Mouse (Mus musculus): ENCODE data around the gene Wdr66. TPM values are rescaled to one million over a fixed set of nuclear protein-coding genes. Genes with fewer than 3 reads are reported as not detected.

Gene Wdr66
- polyA plus RNA-seq, 1 experiment from 2014 or later, result 3.1 TPM

DNA sequence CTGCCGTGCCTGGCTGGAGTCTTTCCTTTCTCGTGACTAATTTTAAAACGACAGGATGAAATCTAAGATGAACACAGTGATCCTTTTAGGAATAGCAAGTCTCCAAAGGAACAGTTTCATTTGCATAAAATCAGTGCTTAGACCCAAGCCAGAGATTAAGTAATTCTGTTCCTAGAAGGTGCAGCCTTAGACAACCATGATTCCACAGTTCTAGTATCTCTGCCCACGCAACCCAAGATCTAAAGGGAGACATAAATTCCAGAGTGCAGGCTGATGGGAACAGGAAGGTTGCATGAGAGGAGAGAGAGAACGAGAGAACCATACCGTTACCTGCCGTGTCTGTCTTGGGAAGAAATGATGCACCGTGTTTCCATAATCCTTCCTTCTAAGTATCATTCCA, 8.8 kb downstream of the Wdr66 start:
- Histone ChIP-seq H3K4me2 (ENCODE audit: low read depth, low read length) (no peak overlapping the region), H3K27ac (ENCODE audit: low read length) (no peak overlapping the region), H3K36me3 (ENCODE audit: control insufficient read depth, insufficient read depth) (no peaks in the 10 kb centered on the region), H3K4me1 (ENCODE audit: control insufficient read depth, insufficient read depth, low read length) (peaks cover 3% of the 10 kb centered on the region; the same call in 1 of the 2 replicates), H3K9me3 (replicated peaks; ENCODE audit: control insufficient read depth, low read length) (no peaks in the 10 kb centered on the region), H3K9ac (ENCODE audit: low read length) (no peak overlapping the region), H3K4me3 (ENCODE audit: low read length) (no peak overlapping the region), H3K27me3 (ENCODE audit: control insufficient read depth, insufficient read depth, low read length) (no peaks in the 10 kb centered on the region)
- WGBS, result 82% methylated on average over 8 of the region's 8 CpGs
- no peak for ATAC-seq (replicated peaks; ENCODE audit: extremely low read depth, insufficient read depth, low FRiP score)

DNA sequence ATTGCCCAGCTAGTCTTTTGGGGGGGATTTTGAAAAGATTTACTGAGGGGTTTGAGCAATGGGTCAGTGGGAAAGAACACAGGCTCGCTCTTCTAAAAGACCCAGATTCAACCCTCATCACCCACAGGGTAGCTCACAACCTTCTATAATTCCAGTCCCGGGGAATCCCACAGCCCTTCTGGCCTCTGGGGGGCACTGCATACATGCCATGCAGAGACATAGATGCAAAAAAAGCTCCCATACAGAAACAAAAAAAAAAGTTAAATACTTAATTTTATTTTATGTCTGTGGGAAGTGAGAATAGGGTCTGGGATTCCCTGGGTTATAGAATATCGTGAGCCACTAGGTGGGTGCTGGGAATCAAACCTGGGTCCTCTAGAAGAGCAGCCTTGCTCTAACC, 15.0 kb downstream of the Wdr66 start:
- Histone ChIP-seq H3K9ac (ENCODE audit: low read length) (no peak overlapping the region), H3K36me3 (ENCODE audit: control insufficient read depth, insufficient read depth) (no peaks in the 10 kb centered on the region), H3K27me3 (ENCODE audit: control insufficient read depth, insufficient read depth, low read length) (no peaks in the 10 kb centered on the region), H3K4me3 (ENCODE audit: low read length) (no peak overlapping the region), H3K9me3 (replicated peaks; ENCODE audit: control insufficient read depth, low read length) (peaks cover 2% of the 10 kb centered on the region; the same call in 1 of the 2 replicates), H3K4me2 (ENCODE audit: low read depth, low read length) (no peak overlapping the region), H3K4me1 (ENCODE audit: control insufficient read depth, insufficient read depth, low read length) (no peaks in the 10 kb centered on the region), H3K27ac (ENCODE audit: low read length) (no peak overlapping the region)
- no peak for ATAC-seq (replicated peaks; ENCODE audit: extremely low read depth, insufficient read depth, low FRiP score)
- 80% methylated on average over 3 of the region's 3 CpGs for WGBS

DNA sequence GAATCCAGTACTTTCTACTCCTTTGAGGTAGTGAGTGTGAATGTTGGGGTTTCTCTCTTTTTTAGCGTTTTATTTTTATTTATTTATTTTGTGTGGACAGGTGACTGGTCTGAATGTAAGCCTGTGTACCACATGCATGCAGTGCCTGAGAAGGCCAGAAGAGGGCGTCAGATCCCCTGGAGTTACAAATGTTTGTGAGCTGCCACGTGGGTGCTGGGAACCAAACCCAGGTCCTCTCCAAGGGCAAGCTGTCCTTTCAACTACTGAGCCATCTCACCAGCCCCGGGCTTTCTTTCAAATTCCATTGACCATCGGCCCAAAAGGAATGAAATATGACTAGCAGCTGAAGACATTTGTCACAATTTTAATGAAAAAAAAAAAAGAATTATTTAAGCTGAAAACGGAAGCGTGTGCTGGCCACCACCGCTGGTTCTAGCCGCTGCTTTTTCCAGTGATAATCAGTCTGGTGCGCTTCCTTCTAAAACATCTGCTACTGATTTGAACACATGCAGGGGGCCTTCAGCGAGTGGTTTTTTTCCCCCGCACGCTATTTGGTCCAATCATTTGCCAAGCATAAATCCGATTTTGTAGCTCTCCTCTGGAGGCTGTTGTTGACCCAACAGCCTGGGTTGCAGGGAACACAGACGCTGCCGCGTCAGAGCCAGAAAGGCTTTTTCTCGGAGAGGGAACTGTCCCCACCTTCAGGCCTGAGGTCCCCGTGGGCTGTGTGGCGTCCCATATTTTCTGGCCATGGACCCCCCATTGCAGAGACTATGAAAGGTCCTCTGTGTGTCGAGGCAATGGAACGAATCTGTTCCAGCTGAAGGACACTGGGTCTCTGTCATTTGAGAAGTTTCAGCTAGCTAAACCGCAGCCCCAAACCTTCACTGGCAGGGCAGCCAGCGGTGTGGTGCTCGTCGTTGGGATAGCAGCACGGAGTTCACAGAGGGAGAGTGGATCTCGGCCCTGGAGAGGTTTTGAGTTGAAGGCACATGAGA, 16.9 kb downstream of the Wdr66 start:
- H3K36me3 ChIP-seq (ENCODE audit: control insufficient read depth, insufficient read depth), result no peaks in the 10 kb centered on the region
- H3K4me1 ChIP-seq (ENCODE audit: control insufficient read depth, insufficient read depth, low read length), result no peaks in the 10 kb centered on the region
- no peak overlapping the region for H3K4me2 ChIP-seq (ENCODE audit: low read depth, low read length)
- ATAC-seq (replicated peaks; ENCODE audit: extremely low read depth, insufficient read depth, low FRiP score), result no peak
- H3K27me3 ChIP-seq (ENCODE audit: control insufficient read depth, insufficient read depth, low read length), result no peaks in the 10 kb centered on the region
- H3K9me3 ChIP-seq (replicated peaks; ENCODE audit: control insufficient read depth, low read length), result peaks cover 2% of the 10 kb centered on the region; the same call in 1 of the 2 replicates
- no peak overlapping the region for H3K4me3 ChIP-seq (ENCODE audit: low read length)
- WGBS, result 83% methylated on average over 28 of the region's 28 CpGs
- H3K9ac ChIP-seq (ENCODE audit: low read length), result no peak overlapping the region
- H3K27ac ChIP-seq (ENCODE audit: low read length), result no peak overlapping the region

DNA sequence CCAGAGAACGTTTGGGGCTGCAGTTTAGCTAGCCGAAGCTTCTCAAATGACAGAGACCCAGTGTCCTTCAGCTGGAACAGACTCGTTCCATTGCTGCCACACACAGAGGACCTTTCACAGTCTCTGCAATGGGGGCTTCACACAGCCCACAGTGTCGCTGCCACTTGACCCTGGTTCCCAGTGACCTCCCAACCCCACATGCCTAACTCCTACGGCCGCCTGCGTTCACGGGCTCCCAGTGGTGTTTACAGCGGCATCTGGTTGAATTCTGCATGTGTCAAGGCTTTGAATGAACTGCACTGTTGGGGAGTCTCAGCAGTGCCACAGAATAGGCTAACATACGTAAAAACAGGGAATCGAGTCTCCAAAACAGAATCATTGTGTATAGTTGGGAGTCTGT, 19.0 kb downstream of the Wdr66 start:
- Histone ChIP-seq H3K4me3 (ENCODE audit: low read length) (no peak overlapping the region), H3K4me1 (ENCODE audit: control insufficient read depth, insufficient read depth, low read length) (no peaks in the 10 kb centered on the region), H3K27me3 (ENCODE audit: control insufficient read depth, insufficient read depth, low read length) (no peaks in the 10 kb centered on the region), H3K27ac (ENCODE audit: low read length) (no peak overlapping the region), H3K9ac (ENCODE audit: low read length) (no peak overlapping the region), H3K9me3 (replicated peaks; ENCODE audit: control insufficient read depth, low read length) (peaks cover 2% of the 10 kb centered on the region; the same call in 1 of the 2 replicates), H3K4me2 (ENCODE audit: low read depth, low read length) (no peak overlapping the region), H3K36me3 (ENCODE audit: control insufficient read depth, insufficient read depth) (no peaks in the 10 kb centered on the region)
- WGBS, result 73% methylated on average over 11 of the region's 11 CpGs
- ATAC-seq (replicated peaks; ENCODE audit: extremely low read depth, insufficient read depth, low FRiP score), result no peak

DNA sequence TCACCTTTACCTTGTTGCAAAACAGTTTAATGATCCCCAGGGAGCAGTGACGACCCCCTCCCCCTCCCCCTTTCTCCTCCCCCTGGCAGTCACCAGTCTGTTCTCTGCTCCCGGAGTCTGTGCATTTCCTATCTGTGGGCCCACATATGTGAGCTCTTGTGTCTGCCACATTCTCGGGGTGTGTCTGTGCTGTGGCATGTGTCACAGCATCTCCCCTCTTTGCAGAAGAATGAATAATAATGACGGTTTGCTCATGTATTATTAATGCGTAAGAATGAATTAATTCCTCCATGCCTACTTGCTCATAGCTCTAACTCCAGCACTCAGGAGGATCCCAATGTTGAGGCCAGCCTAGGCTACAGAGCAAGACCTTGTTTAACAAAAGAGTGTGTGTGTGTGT, 21.0 kb downstream of the Wdr66 start:
- Histone ChIP-seq H3K9me3 (replicated peaks; ENCODE audit: control insufficient read depth, low read length) (peaks cover 2% of the 10 kb centered on the region; the same call in 1 of the 2 replicates), H3K4me3 (ENCODE audit: low read length) (no peak overlapping the region), H3K27ac (ENCODE audit: low read length) (no peak overlapping the region), H3K4me2 (ENCODE audit: low read depth, low read length) (no peak overlapping the region), H3K27me3 (ENCODE audit: control insufficient read depth, insufficient read depth, low read length) (no peaks in the 10 kb centered on the region), H3K9ac (ENCODE audit: low read length) (no peak overlapping the region), H3K4me1 (ENCODE audit: control insufficient read depth, insufficient read depth, low read length) (peaks cover 6% of the 10 kb centered on the region), H3K36me3 (ENCODE audit: control insufficient read depth, insufficient read depth) (no peaks in the 10 kb centered on the region)
- WGBS, result 76% methylated on average over 5 of the region's 5 CpGs
- no peak for ATAC-seq (replicated peaks; ENCODE audit: extremely low read depth, insufficient read depth, low FRiP score)

DNA sequence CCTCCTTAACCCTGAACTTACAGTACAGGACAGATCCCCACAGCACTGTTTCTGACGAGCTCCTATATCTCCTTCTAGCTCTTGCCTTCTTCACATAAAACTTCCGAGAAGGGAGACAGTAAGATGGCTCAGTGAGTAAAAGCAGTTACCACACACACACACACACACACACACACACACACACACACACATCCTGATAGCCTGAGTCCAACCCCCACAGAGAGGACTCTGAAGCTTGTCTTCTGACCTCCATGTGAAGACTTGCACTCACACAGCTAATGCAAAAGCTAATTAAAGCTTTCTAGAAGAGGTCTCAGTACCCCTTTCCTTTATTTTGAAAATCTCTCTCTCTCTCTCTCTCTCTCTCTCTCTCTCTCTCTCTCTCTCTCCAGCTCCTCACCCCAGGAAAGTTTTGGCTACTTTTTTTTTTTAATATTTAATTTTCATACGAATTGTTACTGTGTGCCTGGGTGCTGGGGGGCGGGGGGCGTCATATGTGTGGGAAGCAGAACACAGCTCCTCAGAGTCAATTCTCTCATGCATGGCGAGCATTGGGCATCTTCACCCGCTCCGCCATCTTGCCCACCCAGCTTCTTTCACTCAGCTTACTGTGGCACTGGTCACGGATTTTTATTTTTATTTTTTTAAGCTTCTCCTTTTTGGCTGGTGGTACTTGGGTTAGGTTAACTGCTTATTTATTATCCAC, 24.9 kb downstream of the Wdr66 start:
- Histone ChIP-seq H3K4me1 (ENCODE audit: control insufficient read depth, insufficient read depth, low read length) (peaks cover 10% of the 10 kb centered on the region), H3K27me3 (ENCODE audit: control insufficient read depth, insufficient read depth, low read length) (no peaks in the 10 kb centered on the region), H3K4me3 (ENCODE audit: low read length) (no peak overlapping the region), H3K9me3 (replicated peaks; ENCODE audit: control insufficient read depth, low read length) (no peaks in the 10 kb centered on the region), H3K9ac (ENCODE audit: low read length) (no peak overlapping the region), H3K36me3 (ENCODE audit: control insufficient read depth, insufficient read depth) (no peaks in the 10 kb centered on the region), H3K27ac (ENCODE audit: low read length) (no peak overlapping the region; the same call in 1 of the 2 replicates), H3K4me2 (ENCODE audit: low read depth, low read length) (no peak overlapping the region)
- no peak for ATAC-seq (replicated peaks; ENCODE audit: extremely low read depth, insufficient read depth, low FRiP score)
- WGBS, result 72% methylated on average over 9 of the region's 9 CpGs

DNA sequence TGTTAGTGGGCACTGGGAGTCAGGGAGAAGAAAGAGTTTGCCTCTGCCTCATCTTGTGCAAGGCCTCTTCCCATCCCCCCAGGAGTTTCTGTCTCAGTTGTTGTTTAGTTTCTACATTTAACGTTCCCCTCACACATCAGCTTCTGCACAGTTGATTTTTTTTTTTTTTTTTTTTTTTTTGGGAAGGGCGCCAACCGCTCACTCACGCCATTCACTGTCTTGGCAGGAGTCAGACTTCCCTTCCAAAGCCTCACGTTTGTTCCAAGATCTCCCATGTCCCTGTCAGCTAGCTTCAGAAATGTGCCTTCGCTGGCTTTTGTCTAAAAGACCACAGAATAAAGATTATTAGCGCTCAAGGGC, 25.4 kb downstream of the Wdr66 start:
- Histone ChIP-seq H3K4me2 (ENCODE audit: low read depth, low read length) (no peak overlapping the region), H3K9me3 (replicated peaks; ENCODE audit: control insufficient read depth, low read length) (no peaks in the 10 kb centered on the region), H3K36me3 (ENCODE audit: control insufficient read depth, insufficient read depth) (no peaks in the 10 kb centered on the region), H3K4me3 (ENCODE audit: low read length) (no peak overlapping the region), H3K27ac (ENCODE audit: low read length) (peak overlapping the region; percentile 32; the same call in 1 of the 2 replicates), H3K27me3 (ENCODE audit: control insufficient read depth, insufficient read depth, low read length) (no peaks in the 10 kb centered on the region), H3K4me1 (ENCODE audit: control insufficient read depth, insufficient read depth, low read length) (peaks cover 10% of the 10 kb centered on the region), H3K9ac (ENCODE audit: low read length) (no peak overlapping the region)
- 29% methylated on average over 7 of the region's 7 CpGs for WGBS
- ATAC-seq (replicated peaks; ENCODE audit: extremely low read depth, insufficient read depth, low FRiP score), result no peak

DNA sequence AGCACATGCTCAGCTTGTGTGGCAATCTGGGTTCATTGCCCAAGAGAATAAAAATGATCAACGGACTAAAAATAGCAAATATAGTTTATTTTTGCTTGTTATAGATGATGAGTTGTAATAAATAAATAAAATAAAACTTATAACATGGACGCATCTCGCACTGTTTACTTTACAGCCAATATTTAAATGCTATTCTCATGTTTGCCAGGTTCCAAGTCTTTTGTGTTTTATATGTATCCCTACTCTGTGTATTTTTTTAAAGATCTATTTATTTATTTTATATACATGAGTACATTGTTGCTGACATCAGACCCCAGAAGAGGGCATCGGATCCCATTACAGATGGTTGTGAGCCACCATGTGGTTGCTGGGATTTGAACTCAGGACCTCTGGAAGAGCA, 25.8 kb downstream of the Wdr66 start:
- Histone ChIP-seq H3K27ac (ENCODE audit: low read length) (0 out of 2 replicates have a peak overlapping the region, but pooled peaks have one; percentile 32), H3K4me1 (ENCODE audit: control insufficient read depth, insufficient read depth, low read length) (peaks cover 10% of the 10 kb centered on the region), H3K4me2 (ENCODE audit: low read depth, low read length) (no peak overlapping the region), H3K9ac (ENCODE audit: low read length) (no peak overlapping the region), H3K27me3 (ENCODE audit: control insufficient read depth, insufficient read depth, low read length) (no peaks in the 10 kb centered on the region), H3K36me3 (ENCODE audit: control insufficient read depth, insufficient read depth) (no peaks in the 10 kb centered on the region), H3K9me3 (replicated peaks; ENCODE audit: control insufficient read depth, low read length) (no peaks in the 10 kb centered on the region), H3K4me3 (ENCODE audit: low read length) (no peak overlapping the region)
- WGBS, result 82% methylated on average over 4 of the region's 4 CpGs
- ATAC-seq (replicated peaks; ENCODE audit: extremely low read depth, insufficient read depth, low FRiP score), result no peak

DNA sequence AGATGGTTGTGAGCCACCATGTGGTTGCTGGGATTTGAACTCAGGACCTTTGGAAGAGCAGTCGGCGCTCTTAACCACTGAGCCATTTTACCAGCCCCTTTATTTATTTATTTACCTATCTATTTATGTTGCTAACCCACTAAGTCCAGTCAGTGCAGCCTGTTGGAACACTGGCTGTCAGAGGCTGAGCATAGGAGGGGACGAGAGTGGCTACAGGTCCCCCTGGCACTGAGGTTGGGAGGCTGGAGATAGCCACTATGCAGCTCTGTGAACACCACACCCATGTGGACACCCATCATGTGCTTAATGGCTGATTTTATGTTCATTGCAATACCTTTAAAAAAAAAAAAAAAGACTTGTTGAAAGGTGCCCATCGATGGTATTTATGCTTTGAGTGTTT, 27.3 kb downstream of the Wdr66 start:
- Histone ChIP-seq H3K4me2 (ENCODE audit: low read depth, low read length) (peak overlapping the region; percentile 56; the same call in 1 of the 2 replicates), H3K36me3 (ENCODE audit: control insufficient read depth, insufficient read depth) (no peaks in the 10 kb centered on the region), H3K9ac (ENCODE audit: low read length) (no peak overlapping the region), H3K27me3 (ENCODE audit: control insufficient read depth, insufficient read depth, low read length) (no peaks in the 10 kb centered on the region), H3K27ac (ENCODE audit: low read length) (no peak overlapping the region), H3K4me3 (ENCODE audit: low read length) (peak overlapping the region; percentile 22), H3K4me1 (ENCODE audit: control insufficient read depth, insufficient read depth, low read length) (peaks cover 10% of the 10 kb centered on the region), H3K9me3 (replicated peaks; ENCODE audit: control insufficient read depth, low read length) (no peaks in the 10 kb centered on the region)
- 82% methylated on average over 4 of the region's 4 CpGs for WGBS
- ATAC-seq (replicated peaks; ENCODE audit: extremely low read depth, insufficient read depth, low FRiP score), result no peak

Data from heart, embryonic 16.5 days (tissue).